Mouse (Mus musculus) limb, embryonic 13.5 days (tissue): ENCODE data around the gene Cmah. TPM values are rescaled to one million over a fixed set of nuclear protein-coding genes. Genes with fewer than 3 reads are reported as not detected.

Experiments used
- ATAC-seq: fragments of 200-750 bp; cut with Nextera tagmentation; 2 replicates; pipeline ENCODE4 v1.8.0; 2017; ENCODE audit warnings: low read depth, moderate number of reproducible peaks, moderate TSS enrichment; ENCODE audit not compliant: low FRiP score
- H3K27ac ChIP-seq: fragments of 300-500 bp; sonication (generic); 2 replicates; pipeline ENCODE4 v1.5.1; 2015; ENCODE audit warnings: inconsistent platforms, mild to moderate bottlenecking, moderate library complexity
- H3K27me3 ChIP-seq: fragments of 300-500 bp; sonication (generic); 2 replicates; pipeline ENCODE4 v1.6.1; 2015; ENCODE audit warnings: mild to moderate bottlenecking, inconsistent platforms
- H3K36me3 ChIP-seq: fragments of 300-500 bp; sonication (generic); 2 replicates; pipeline ENCODE4 v1.6.1; 2015; ENCODE audit warnings: inconsistent platforms, mild to moderate bottlenecking, moderate library complexity
- H3K4me1 ChIP-seq: fragments of 300-500 bp; sonication (generic); 2 replicates; pipeline ENCODE4 v1.6.1; 2015; ENCODE audit warnings: inconsistent platforms
- H3K4me2 ChIP-seq: fragments of 300-500 bp; sonication (generic); replicated peaks from 2 replicates; pipeline ENCODE4 v1.6.1; 2015; ENCODE audit warnings: inconsistent platforms, mild to moderate bottlenecking, moderate library complexity
- H3K4me3 ChIP-seq: fragments of 300-500 bp; sonication (generic); 2 replicates; pipeline ENCODE4 v1.5.1; 2015; ENCODE audit warnings: moderate library complexity, mild to moderate bottlenecking, inconsistent platforms
- H3K9ac ChIP-seq: fragments of 300-500 bp; sonication (generic); 2 replicates; pipeline ENCODE4 v1.6.1; 2015; ENCODE audit warnings: mild to moderate bottlenecking, inconsistent platforms
- H3K9me3 ChIP-seq: fragments of 300-500 bp; sonication (generic); 2 replicates; pipeline ENCODE4 v1.6.1; 2016; ENCODE audit warnings: inconsistent platforms
- WGBS: fragments of 180-500 bp; shearing (Covaris S2); methylation state at CpG from one replicate; pipeline ENCODE4 v1.1.7; 2015; 5-methylcytosine and 5-hydroxymethylcytosine counted together
- polyA plus RNA-seq: library from polyadenylated mRNA; unstranded; fragments of >200 nt; fragmentation: Nextera tagmentation; extraction: Ambion mirVana; gene quantifications from 2 replicates; pipeline ENCODE4 v1.2.1, GENCODE M21; 2015

Gene Cmah
- polyA plus RNA-seq, 1 experiment from 2014 or later, result 0.08 TPM

GRCm38 (mm10) chr13:24488526-24489070 is 161.4 kb downstream of the Cmah start:
- no peaks in the 10 kb centered on the region for H3K9me3 ChIP-seq
- 92% methylated on average over 4 of the region's 4 CpGs for WGBS
- no peaks in the 10 kb centered on the region for H3K36me3 ChIP-seq
- no peak overlapping the region for H3K4me2 ChIP-seq
- H3K4me3 ChIP-seq, result no peak overlapping the region
- H3K27ac ChIP-seq, result no peak overlapping the region
- H3K4me1 ChIP-seq, result peaks cover 5% of the 10 kb centered on the region
- ATAC-seq, result no peak
- no peak overlapping the region for H3K9ac ChIP-seq
- 0 out of 2 replicates have a peak, but pooled peaks cover 4% of the 10 kb centered on the region for H3K27me3 ChIP-seq

- Histone ChIP-seq H3K4me1 (peaks cover 5% of the 10 kb centered on the region), H3K27me3 (0 out of 2 replicates have a peak, but pooled peaks cover 4% of the 10 kb centered on the region), H3K9ac (no peak overlapping the region), H3K9me3 (no peaks in the 10 kb centered on the region), H3K27ac (no peak overlapping the region), H3K4me2 (no peak overlapping the region), H3K36me3 (no peaks in the 10 kb centered on the region), H3K4me3 (no peak overlapping the region)
- no peak for ATAC-seq
- 80% methylated on average over 3 of the region's 3 CpGs for WGBS
Measured at GRCm38 (mm10) chr13:24489515-24489914, 162.3 kb downstream of the Cmah start.

- 70% methylated on average over 3 of the region's 3 CpGs for WGBS
- H3K4me1 ChIP-seq, result peaks cover 5% of the 10 kb centered on the region
- no peak for ATAC-seq
- 0 out of 2 replicates have a peak, but pooled peaks cover 4% of the 10 kb centered on the region for H3K27me3 ChIP-seq
- H3K27ac ChIP-seq, result no peak overlapping the region
- H3K4me2 ChIP-seq, result no peak overlapping the region
- no peak overlapping the region for H3K4me3 ChIP-seq
- no peak overlapping the region for H3K9ac ChIP-seq
- no peaks in the 10 kb centered on the region for H3K9me3 ChIP-seq
- H3K36me3 ChIP-seq, result no peaks in the 10 kb centered on the region
Measured at GRCm38 (mm10) chr13:24490041-24490440, 162.8 kb downstream of the Cmah start.

GRCm38 (mm10) chr13:24491101-24491500 is 163.9 kb downstream of the Cmah start:
- H3K9me3 ChIP-seq, result no peaks in the 10 kb centered on the region
- H3K27me3 ChIP-seq, result 0 out of 2 replicates have a peak, but pooled peaks cover 4% of the 10 kb centered on the region
- H3K36me3 ChIP-seq, result no peaks in the 10 kb centered on the region
- H3K4me3 ChIP-seq, result no peak overlapping the region
- H3K9ac ChIP-seq, result no peak overlapping the region
- peaks cover 5% of the 10 kb centered on the region for H3K4me1 ChIP-seq
- no peak overlapping the region for H3K4me2 ChIP-seq
- no peak overlapping the region for H3K27ac ChIP-seq
- ATAC-seq, result no peak
- 51% methylated on average over 3 of the region's 3 CpGs for WGBS

- Histone ChIP-seq H3K9me3 (no peaks in the 10 kb centered on the region), H3K27ac (no peak overlapping the region), H3K4me2 (no peak overlapping the region), H3K4me3 (no peak overlapping the region), H3K36me3 (no peaks in the 10 kb centered on the region), H3K27me3 (0 out of 2 replicates have a peak, but pooled peaks cover 3% of the 10 kb centered on the region), H3K4me1 (peaks cover 5% of the 10 kb centered on the region), H3K9ac (no peak overlapping the region)
- ATAC-seq, result no peak
- WGBS, result 88% methylated on average over 3 of the region's 3 CpGs
Measured at GRCm38 (mm10) chr13:24493784-24494183, 166.6 kb downstream of the Cmah start.

GRCm38 (mm10) chr13:24496353-24496752 is 169.1 kb downstream of the Cmah start:
- WGBS, result 86% methylated on average over 5 of the region's 5 CpGs
- Histone ChIP-seq H3K27ac (no peak overlapping the region), H3K36me3 (no peaks in the 10 kb centered on the region), H3K4me1 (peaks cover 2% of the 10 kb centered on the region), H3K27me3 (no peaks in the 10 kb centered on the region), H3K4me2 (no peak overlapping the region), H3K4me3 (no peak overlapping the region), H3K9ac (no peak overlapping the region), H3K9me3 (no peaks in the 10 kb centered on the region)
- ATAC-seq, result no peak

GRCm38 (mm10) chr13:24497001-24497400 is 169.8 kb downstream of the Cmah start:
- H3K9me3 ChIP-seq, result no peaks in the 10 kb centered on the region
- WGBS, result 74% methylated on average over 12 of the region's 12 CpGs

GRCm38 (mm10) chr13:24498342-24498741 is 171.1 kb downstream of the Cmah start:
- no peak for ATAC-seq
- Histone ChIP-seq H3K4me3 (no peak overlapping the region), H3K4me2 (no peak overlapping the region), H3K9ac (no peak overlapping the region), H3K27ac (no peak overlapping the region), H3K27me3 (no peaks in the 10 kb centered on the region), H3K36me3 (no peaks in the 10 kb centered on the region), H3K4me1 (no peaks in the 10 kb centered on the region), H3K9me3 (no peaks in the 10 kb centered on the region)
- 83% methylated on average over 6 of the region's 6 CpGs for WGBS

More at GRCm38 (mm10) chr13:24497001-24497400, 169.8 kb downstream of the Cmah start:
- no peak overlapping the region for H3K4me3 ChIP-seq
- no peaks in the 10 kb centered on the region for H3K27me3 ChIP-seq
- no peak overlapping the region for H3K9ac ChIP-seq
- no peaks in the 10 kb centered on the region for H3K36me3 ChIP-seq
- no peak overlapping the region for H3K27ac ChIP-seq
- no peak overlapping the region for H3K4me2 ChIP-seq
- no peak for ATAC-seq
- no peaks in the 10 kb centered on the region for H3K4me1 ChIP-seq

- no peaks in the 10 kb centered on the region for H3K9me3 ChIP-seq
- ATAC-seq, result no peak
- WGBS, result 46% methylated on average over 3 of the region's 3 CpGs
Measured at GRCm38 (mm10) chr13:24499505-24499904, 172.3 kb downstream of the Cmah start.

GRCm38 (mm10) chr13:24501179-24501905 is 174.1 kb downstream of the Cmah start:
- no peaks in the 10 kb centered on the region for H3K36me3 ChIP-seq
- no peaks in the 10 kb centered on the region for H3K27me3 ChIP-seq
- no peaks in the 10 kb centered on the region for H3K4me1 ChIP-seq
- no peaks in the 10 kb centered on the region for H3K9me3 ChIP-seq
- H3K27ac ChIP-seq, result no peak overlapping the region
- H3K9ac ChIP-seq, result no peak overlapping the region
- H3K4me3 ChIP-seq, result no peak overlapping the region
- WGBS, result 78% methylated on average over 25 of the region's 25 CpGs
- ATAC-seq, result no peak
- H3K4me2 ChIP-seq, result no peak overlapping the region

More at GRCm38 (mm10) chr13:24499505-24499904, 172.3 kb downstream of the Cmah start:
- H3K4me2 ChIP-seq, result no peak overlapping the region
- no peak overlapping the region for H3K4me3 ChIP-seq
- no peaks in the 10 kb centered on the region for H3K27me3 ChIP-seq
- H3K9ac ChIP-seq, result no peak overlapping the region
- no peaks in the 10 kb centered on the region for H3K36me3 ChIP-seq
- no peak overlapping the region for H3K27ac ChIP-seq
- H3K4me1 ChIP-seq, result no peaks in the 10 kb centered on the region

- no peak overlapping the region for H3K4me2 ChIP-seq
- ATAC-seq, result no peak
- WGBS, result 85% methylated on average over 3 of the region's 3 CpGs
Measured at GRCm38 (mm10) chr13:24501919-24502318, 174.7 kb downstream of the Cmah start.

GRCm38 (mm10) chr13:24505812-24506211 is 178.6 kb downstream of the Cmah start:
- Histone ChIP-seq H3K36me3 (no peaks in the 10 kb centered on the region), H3K9ac (no peak overlapping the region), H3K27ac (no peak overlapping the region), H3K4me2 (no peak overlapping the region), H3K4me3 (no peak overlapping the region), H3K27me3 (no peaks in the 10 kb centered on the region), H3K9me3 (no peaks in the 10 kb centered on the region), H3K4me1 (no peaks in the 10 kb centered on the region)
- 61% methylated on average over 5 of the region's 5 CpGs for WGBS
- ATAC-seq, result no peak

More at GRCm38 (mm10) chr13:24501919-24502318, 174.7 kb downstream of the Cmah start:
- no peaks in the 10 kb centered on the region for H3K4me1 ChIP-seq
- no peak overlapping the region for H3K4me3 ChIP-seq
- no peaks in the 10 kb centered on the region for H3K36me3 ChIP-seq
- no peak overlapping the region for H3K27ac ChIP-seq
- H3K9ac ChIP-seq, result no peak overlapping the region
- no peaks in the 10 kb centered on the region for H3K9me3 ChIP-seq
- H3K27me3 ChIP-seq, result no peaks in the 10 kb centered on the region
